Mouse (Mus musculus) erythroblast, embryonic 14.5 days (primary cell): Measurements from ENCODE around the gene Arid5a.

Experiments used
- GATA1 ChIP-seq: IDR thresholded peaks from 2 replicates; pipeline ENCODE4 v1.6.1; 2012; ENCODE audit warnings: low read length, inconsistent platforms, mixed read lengths
- TAL1 ChIP-seq: IDR thresholded peaks from 3 replicates; pipeline ENCODE4 v1.6.1; 2012; ENCODE audit warnings: low read length, inconsistent platforms, mixed read lengths

- no peak for TF ChIP-seq TAL1
- TF ChIP-seq GATA1: no peak
These were observed 43.6 kb upstream of the Arid5a start for GRCm38 (mm10) chr1:36263833-36264488.
